Mouse (Mus musculus) fat pad, adult 2 months (tissue): ENCODE results near the gene Plekhn1.

ENCODE experiments used
- DNase-seq: peaks from one replicate; pipeline ENCODE4 v3.0.0-alpha.2; 2011; ENCODE audit warnings: low read depth, low spot score; ENCODE audit errors: extremely low read depth

The Plekhn1 gene

DNA sequence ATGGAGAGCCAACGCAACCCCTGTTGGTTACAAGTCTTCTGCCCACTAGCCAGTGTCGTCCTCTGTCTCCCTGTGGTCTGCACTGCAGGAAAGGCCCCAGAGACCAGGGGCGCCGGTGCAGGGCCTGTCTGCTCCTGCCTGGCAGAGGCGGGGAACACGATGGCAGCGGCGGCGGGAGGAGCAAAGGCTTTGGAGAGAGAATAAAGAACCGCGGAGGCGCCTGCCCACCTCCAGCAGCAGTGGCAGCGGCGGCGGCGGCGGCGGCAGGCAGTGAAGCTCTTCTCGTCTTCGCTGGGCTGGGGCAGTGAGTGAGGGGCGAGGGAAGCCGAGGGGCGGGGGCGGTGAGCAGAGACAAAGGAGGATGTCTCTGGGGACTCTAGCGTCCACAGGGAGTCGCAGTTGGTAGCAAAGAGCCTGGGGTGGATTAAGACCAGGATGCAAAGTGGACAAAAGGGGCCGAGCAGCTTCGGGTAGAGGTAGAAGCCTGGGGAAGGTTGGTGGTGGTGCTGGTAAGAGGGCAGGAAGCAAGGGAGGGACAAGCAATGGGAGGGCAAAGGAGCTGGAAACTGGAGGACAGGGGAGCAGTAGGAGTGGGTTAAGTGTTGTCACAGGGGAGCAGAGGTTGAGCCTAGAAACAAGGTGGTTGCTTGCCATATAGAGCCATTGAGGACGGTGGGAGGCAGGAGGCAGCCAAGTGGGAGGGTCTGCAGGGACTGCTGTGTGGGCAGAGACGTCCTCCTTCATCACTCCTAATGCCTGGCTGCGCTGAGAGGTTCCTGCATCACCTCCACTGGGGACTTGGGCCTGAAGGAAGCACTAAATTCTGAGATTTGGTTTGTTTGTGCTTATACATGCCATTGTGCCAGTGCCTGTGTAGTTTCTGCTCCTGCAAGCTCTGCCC is 48.5 kb downstream of the Plekhn1 start:
- no peak for DNase-seq

DNA sequence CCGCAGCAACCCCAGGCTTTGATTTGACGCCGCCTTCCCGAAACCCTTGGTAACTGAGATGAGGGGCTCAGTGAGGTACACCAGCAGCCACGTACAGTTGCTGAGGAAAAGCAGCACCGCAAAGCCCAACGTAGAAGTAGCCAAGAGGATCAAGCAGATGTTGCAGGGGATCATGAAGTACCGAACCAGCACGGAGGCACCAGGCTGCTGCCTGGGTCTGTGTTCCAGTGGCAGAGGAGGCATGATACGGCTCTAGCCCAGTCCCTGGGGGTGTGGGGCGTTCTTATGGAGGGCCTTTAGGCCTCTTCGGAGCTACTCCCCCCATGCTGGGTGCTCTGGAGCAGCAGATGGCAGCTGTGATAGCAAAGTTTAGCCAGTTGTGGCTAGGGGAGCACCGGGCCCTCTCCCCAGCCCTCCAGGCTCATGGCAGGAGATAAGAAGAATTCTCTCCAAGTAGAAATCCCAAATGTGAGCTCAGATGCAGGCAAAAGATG is 49.2 kb downstream of the Plekhn1 start:
- DNase-seq, result no peak

DNA sequence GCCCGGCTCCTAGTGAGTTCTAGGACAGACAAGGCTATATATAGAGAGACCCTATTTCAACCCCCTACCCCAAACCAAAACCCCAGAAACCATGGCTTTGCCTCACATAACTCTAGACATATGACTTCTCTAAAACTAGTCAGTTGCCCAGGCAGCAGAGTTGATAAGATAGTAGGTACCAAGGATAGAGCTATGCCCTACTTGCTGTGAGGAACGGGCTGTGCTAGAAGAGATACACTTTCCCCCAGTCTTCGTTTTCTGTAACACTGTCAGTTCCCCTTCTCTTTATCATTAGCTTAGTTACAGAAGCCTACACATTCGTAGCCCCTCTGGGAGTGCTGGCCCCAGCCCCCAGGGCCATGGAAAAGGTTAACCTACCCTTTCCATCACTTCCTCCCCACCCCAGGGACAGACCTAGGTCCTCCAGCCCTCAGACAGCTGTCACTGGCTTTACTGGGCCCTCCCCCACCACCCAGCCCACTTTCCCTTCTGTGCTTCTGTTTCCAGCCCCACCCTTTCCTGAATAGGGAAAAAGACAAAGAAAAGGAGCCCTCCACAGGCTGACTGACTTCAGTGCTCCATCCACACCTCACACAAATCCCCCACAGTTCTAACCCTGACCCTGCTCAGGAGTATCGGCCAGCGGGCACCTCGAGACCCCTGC is 50.2 kb downstream of the Plekhn1 start:
- DNase-seq, result no peak

DNA sequence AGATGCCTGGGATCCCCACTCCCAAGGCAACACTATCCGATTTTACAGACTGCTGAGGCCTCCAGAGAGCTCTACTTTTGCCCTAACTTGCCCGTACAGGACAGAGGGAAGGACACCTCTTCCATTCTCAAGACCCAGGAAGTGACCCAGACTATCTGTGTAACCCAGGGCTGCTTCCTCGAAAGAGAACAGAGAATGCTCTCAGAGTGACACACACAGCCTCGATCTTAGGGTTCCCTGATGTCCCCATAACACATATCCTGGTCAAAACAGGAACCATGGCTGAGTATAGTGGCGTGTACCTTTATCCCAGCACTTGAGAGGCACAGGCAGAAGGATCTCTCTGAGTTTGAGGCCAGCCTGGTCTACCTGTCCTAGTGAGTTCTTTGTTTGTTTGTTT is 50.9 kb downstream of the Plekhn1 start:
- no peak for DNase-seq

DNA sequence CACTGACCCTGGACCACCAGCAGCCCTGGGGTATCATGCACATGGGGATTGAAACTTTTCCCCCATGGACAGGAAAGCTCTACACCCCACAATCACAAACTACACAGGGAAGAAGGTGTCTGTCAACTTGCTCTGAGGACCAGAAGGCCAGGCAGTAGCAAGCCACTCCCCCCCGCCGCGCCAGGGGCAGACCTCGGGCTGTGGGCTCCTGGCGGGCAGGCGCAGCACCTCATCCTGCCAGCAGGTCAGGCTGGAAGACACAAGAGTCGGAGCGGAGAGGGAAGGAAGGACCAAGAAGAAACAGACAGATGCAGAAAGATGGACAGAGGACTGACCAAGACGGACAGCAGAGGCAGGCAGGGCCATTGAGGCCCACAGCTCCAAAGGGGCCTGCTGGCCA is 57.0 kb downstream of the Plekhn1 start:
- no peak for DNase-seq

DNA sequence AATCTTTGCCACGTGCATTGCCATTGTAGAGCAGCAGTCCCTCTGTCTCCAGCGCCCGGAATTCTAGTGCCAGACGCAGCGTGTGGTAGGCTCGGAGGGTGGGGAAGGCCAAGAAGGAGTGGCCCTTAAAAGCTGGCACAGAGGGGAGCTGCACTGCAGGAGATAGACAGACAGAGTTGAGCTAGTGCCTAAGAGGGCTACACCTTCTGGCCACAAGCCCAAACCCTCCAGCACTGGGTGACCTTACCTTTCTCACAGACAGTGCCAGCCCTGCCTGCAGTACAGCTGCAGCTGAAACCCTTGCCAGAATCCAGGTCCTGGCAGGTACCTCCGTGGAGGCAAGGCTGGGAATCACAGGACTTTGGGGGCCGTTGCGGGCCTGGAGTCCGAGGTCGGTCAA is 62.8 kb downstream of the Plekhn1 start:
- DNase-seq, result peak; percentile 83
